Mouse (Mus musculus) embryonic facial prominence, embryonic 14.5 days (tissue): ENCODE measurements around the gene Chl1. TPM values are rescaled to one million over a fixed set of nuclear protein-coding genes. Genes with fewer than 3 reads are reported as not detected.

Source experiments
- ATAC-seq: fragments of 200-750 bp; cut with Nextera tagmentation; 2 replicates; pipeline ENCODE4 v1.8.0; 2017; ENCODE audit warnings: low read depth, moderate number of reproducible peaks, moderate TSS enrichment
- DNase-seq: peaks from one replicate; pipeline ENCODE4 v3.0.0-alpha.2; 2015; ENCODE audit warnings: low spot score
- H3K27ac ChIP-seq: fragments of 300-500 bp; sonication (generic); replicated peaks from 2 replicates; pipeline ENCODE4 v1.5.1; 2014; ENCODE audit warnings: low read depth, mild to moderate bottlenecking, low read length, moderate library complexity
- H3K27me3 ChIP-seq: fragments of 300-500 bp; sonication (generic); replicated peaks from 2 replicates; pipeline ENCODE4 v1.6.1; 2014; ENCODE audit warnings: low read length; ENCODE audit not compliant: control insufficient read depth, insufficient read depth
- H3K36me3 ChIP-seq: fragments of 300-500 bp; sonication (generic); 2 replicates; pipeline ENCODE4 v1.6.1; 2014; ENCODE audit warnings: low read length, mixed read lengths; ENCODE audit not compliant: control insufficient read depth, insufficient read depth
- H3K4me1 ChIP-seq: fragments of 300-500 bp; sonication (generic); 2 replicates; pipeline ENCODE4 v1.6.1; 2014; ENCODE audit warnings: antibody characterized with exemption, low read length; ENCODE audit not compliant: control insufficient read depth, insufficient read depth
- H3K4me2 ChIP-seq: fragments of 300-500 bp; sonication (generic); 2 replicates; pipeline ENCODE4 v1.6.1; 2014; ENCODE audit warnings: low read depth, mild to moderate bottlenecking, low read length, moderate library complexity, mixed read lengths
- H3K4me3 ChIP-seq: fragments of 300-500 bp; sonication (generic); 2 replicates; pipeline ENCODE4 v1.5.1; 2014; ENCODE audit warnings: low read depth, mild to moderate bottlenecking, low read length
- H3K9ac ChIP-seq: fragments of 300-500 bp; sonication (generic); 2 replicates; pipeline ENCODE4 v1.6.1; 2014; ENCODE audit warnings: low read depth, mild to moderate bottlenecking, low read length, moderate library complexity, mixed read lengths
- H3K9me3 ChIP-seq: fragments of 300-500 bp; sonication (generic); 2 replicates; pipeline ENCODE4 v1.6.1; 2016; ENCODE audit warnings: low read length; ENCODE audit not compliant: control insufficient read depth
- WGBS: fragments of 180-500 bp; shearing (Covaris S2); extraction: QIAGEN DNeasy Blood & Tissue Kit; methylation state at CpG from one replicate; pipeline ENCODE4 v1.1.7; 2014; 5-methylcytosine and 5-hydroxymethylcytosine counted together
- polyA plus RNA-seq: library from polyadenylated mRNA; unstranded; fragments of >200 nt; fragmentation: Nextera tagmentation; extraction: Ambion mirVana; gene quantifications from 2 replicates; pipeline ENCODE4 v1.2.1, GENCODE M21; 2014

The Chl1 gene
- polyA plus RNA-seq, 1 experiment from 2014 or later, result 5.5 TPM

DNA sequence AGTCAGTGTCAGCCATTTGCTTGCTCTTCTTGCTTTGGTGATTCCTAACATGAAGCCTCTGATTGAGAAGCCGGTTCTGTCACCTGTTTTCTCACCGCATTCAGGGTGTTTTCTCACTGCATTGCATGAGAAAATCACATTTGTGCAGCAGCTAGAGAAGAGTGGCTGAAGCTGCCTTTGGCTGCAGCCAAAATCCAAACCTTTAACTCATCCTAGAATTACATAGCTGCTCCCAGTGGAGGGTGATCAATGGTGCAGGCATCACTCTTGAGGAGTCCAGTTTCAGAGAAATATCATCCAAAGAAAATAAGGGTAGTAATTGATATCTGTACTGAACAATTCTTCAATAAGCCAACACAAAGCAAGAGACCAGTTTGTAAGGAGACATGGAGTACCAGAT lies 154.8 kb downstream of the Chl1 start:
- Histone ChIP-seq H3K9ac (no peak overlapping the region), H3K27ac (no peak overlapping the region), H3K4me2 (no peak overlapping the region), H3K9me3 (no peaks in the 10 kb centered on the region), H3K27me3 (no peaks in the 10 kb centered on the region), H3K4me1 (no peaks in the 10 kb centered on the region), H3K36me3 (no peaks in the 10 kb centered on the region), H3K4me3 (no peak overlapping the region)
- DNase-seq (no peak), ATAC-seq (no peak)
- 90% methylated on average over 2 of the region's 2 CpGs for WGBS

DNA sequence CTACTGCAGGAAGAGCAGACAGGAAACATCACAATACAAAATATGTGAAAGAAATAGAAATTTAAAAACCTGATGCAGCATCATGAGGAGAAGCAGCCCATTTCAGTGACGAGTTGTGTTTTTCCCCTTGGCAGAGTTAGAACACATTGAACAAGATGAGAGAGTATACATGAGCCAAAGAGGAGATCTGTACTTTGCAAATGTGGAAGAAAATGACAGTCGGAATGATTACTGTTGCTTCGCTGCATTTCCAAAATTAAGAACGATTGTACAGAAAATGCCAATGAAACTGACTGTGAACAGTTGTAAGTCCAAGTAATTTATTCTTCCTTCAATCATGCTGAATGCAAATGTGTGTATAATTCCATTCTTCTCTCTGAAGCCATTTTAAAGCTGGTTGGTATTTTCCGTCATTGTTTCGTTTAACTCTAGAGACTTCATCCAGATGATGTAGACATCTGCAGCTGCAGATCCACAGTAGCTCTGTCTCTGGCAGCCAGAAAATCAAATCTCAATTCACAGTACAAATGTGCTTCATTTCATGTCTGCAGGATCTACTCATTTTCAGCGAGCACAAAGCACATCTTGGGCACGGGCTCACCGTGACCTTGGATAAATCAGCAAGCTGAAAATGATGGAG lies 155.4 kb downstream of the Chl1 start:
- Histone ChIP-seq H3K36me3 (no peaks in the 10 kb centered on the region), H3K9me3 (no peaks in the 10 kb centered on the region), H3K4me2 (no peak overlapping the region), H3K27me3 (no peaks in the 10 kb centered on the region), H3K4me3 (no peak overlapping the region), H3K27ac (no peak overlapping the region), H3K4me1 (no peaks in the 10 kb centered on the region), H3K9ac (no peak overlapping the region)
- WGBS, result 71% methylated on average over 9 of the region's 9 CpGs
- DNase-seq (peak; percentile 10), ATAC-seq (no peak)

DNA sequence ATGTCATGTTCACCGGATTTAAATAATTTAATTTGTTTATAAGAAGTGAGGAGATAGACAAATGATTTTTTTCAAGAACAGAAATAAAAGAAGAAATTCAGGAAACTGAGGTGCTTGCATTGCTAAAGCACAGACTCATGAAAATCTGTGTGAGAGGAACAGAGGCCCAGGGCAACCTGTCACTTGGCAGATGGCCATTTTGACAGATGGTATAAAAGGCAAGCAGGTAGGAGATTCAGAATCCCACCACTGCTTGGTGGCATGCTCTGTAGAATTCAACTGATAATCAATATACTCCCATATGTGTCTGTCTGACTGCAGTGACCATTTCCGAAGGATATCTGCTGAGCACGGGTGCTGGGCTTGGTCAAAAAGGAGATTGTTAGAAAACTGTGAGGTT lies 162.7 kb downstream of the Chl1 start:
- Histone ChIP-seq H3K4me3 (no peak overlapping the region), H3K27me3 (no peaks in the 10 kb centered on the region), H3K4me2 (no peak overlapping the region), H3K9ac (no peak overlapping the region), H3K4me1 (no peaks in the 10 kb centered on the region), H3K36me3 (no peaks in the 10 kb centered on the region), H3K9me3 (no peaks in the 10 kb centered on the region), H3K27ac (no peak overlapping the region)
- DNase-seq (no peak), ATAC-seq (no peak)
- WGBS, result 92% methylated on average over 3 of the region's 3 CpGs

DNA sequence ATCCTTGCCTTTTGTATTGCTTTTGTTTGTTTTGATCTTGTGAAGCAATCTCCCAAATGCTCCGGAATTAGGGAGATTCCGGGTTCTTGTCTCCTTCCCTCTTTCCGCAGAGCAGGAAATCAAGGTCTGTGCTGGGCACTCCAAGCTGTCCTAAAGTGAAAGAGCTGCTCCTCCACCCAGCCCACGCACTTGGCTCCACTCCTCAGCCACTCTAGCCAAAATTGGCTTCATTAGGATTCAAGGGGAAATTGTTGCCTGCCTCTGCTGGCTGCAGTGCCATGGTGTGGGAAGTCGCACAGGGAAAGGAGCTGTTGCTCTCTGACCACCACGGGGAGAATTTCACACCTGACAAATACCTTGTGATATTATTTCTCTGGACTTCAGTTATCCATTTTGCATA lies 163.9 kb downstream of the Chl1 start:
- 55% methylated on average over 6 of the region's 6 CpGs for WGBS
- H3K27me3 ChIP-seq, result no peaks in the 10 kb centered on the region

DNA sequence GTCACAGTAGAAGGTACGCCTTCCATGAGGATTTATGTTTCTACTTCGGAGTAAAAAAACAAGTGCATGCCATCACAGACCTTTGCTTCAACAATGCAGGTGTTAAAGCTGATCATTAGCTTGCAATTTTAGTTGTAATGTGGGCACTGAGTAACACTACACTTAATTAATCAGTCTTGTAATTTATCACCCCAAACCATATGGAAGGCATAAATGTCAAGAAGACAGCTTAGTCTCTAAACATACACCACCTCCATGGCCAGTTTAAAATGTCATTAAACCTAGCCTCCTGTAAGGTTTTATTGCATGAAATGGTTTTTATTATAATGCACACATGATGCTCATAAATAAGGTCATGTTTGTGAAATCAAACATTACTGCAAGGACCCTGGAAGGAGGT lies 164.8 kb downstream of the Chl1 start:
- Histone ChIP-seq H3K4me3 (no peak overlapping the region), H3K9ac (no peak overlapping the region), H3K4me2 (no peak overlapping the region), H3K36me3 (no peaks in the 10 kb centered on the region), H3K27me3 (no peaks in the 10 kb centered on the region), H3K27ac (no peak overlapping the region), H3K9me3 (no peaks in the 10 kb centered on the region), H3K4me1 (no peaks in the 10 kb centered on the region)
- ATAC-seq, result no peak
- no peak for DNase-seq
- 95% methylated on average over 2 of the region's 2 CpGs for WGBS

More for the DNA sequence above, 163.9 kb downstream of the Chl1 start:
- Histone ChIP-seq H3K36me3 (no peaks in the 10 kb centered on the region), H3K9ac (no peak overlapping the region), H3K4me2 (no peak overlapping the region), H3K27ac (no peak overlapping the region), H3K4me3 (no peak overlapping the region), H3K4me1 (no peaks in the 10 kb centered on the region), H3K9me3 (no peaks in the 10 kb centered on the region)
- no peak for ATAC-seq
- DNase-seq, result no peak

DNA sequence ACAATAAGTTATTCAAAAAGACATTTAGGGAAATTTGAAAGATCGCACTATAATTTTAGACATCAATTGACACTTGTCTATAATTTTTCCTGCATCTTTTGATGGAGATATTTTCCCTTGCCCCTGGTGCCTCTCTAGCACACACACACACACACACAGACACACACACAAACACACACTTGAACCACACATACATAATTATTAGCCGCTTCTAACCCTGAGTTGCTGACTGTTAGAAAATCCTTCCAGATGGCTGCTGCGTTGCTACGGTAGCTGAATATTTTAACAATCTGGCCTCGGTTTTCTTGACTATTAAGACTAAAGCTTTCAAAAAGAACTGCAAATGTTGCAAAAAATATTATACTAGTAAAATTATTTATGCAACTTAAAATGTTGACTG lies 166.3 kb downstream of the Chl1 start:
- 61% methylated on average over 5 of the region's 5 CpGs for WGBS
- no peak for ATAC-seq
- H3K27ac ChIP-seq, result no peak overlapping the region

DNA sequence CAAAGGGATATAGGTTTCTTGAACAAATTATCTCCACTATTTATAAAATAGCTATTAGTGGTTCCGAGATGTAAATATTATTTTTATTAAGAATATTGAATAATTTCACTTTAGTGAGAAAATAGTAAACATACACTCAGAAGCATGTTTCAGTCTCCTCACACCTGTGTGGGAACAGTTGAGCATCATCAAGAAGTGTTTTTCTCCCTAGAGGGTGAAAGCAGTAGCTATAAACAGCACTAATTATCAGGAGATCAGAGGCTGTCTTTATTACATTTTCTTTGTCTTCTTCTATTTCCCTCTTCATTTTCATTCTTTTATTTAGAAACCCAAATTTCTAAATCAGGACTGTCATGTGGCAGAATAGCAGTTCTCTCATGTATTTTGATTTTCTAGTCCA lies 166.7 kb downstream of the Chl1 start:
- no peak overlapping the region for H3K27ac ChIP-seq
- ATAC-seq, result no peak
- no peak overlapping the region for H3K4me3 ChIP-seq
- no peaks in the 10 kb centered on the region for H3K36me3 ChIP-seq
- no peak overlapping the region for H3K9ac ChIP-seq
- DNase-seq, result no peak
- H3K4me1 ChIP-seq, result no peaks in the 10 kb centered on the region
- H3K4me2 ChIP-seq, result no peak overlapping the region
- H3K27me3 ChIP-seq, result no peaks in the 10 kb centered on the region
- no peaks in the 10 kb centered on the region for H3K9me3 ChIP-seq
- 82% methylated on average over 1 of the region's 1 CpGs for WGBS

More for the DNA sequence above, 166.3 kb downstream of the Chl1 start:
- no peak overlapping the region for H3K4me3 ChIP-seq
- H3K36me3 ChIP-seq, result no peaks in the 10 kb centered on the region
- no peak overlapping the region for H3K9ac ChIP-seq
- no peaks in the 10 kb centered on the region for H3K9me3 ChIP-seq
- H3K4me1 ChIP-seq, result no peaks in the 10 kb centered on the region
- DNase-seq, result no peak
- H3K27me3 ChIP-seq, result no peaks in the 10 kb centered on the region
- no peak overlapping the region for H3K4me2 ChIP-seq

DNA sequence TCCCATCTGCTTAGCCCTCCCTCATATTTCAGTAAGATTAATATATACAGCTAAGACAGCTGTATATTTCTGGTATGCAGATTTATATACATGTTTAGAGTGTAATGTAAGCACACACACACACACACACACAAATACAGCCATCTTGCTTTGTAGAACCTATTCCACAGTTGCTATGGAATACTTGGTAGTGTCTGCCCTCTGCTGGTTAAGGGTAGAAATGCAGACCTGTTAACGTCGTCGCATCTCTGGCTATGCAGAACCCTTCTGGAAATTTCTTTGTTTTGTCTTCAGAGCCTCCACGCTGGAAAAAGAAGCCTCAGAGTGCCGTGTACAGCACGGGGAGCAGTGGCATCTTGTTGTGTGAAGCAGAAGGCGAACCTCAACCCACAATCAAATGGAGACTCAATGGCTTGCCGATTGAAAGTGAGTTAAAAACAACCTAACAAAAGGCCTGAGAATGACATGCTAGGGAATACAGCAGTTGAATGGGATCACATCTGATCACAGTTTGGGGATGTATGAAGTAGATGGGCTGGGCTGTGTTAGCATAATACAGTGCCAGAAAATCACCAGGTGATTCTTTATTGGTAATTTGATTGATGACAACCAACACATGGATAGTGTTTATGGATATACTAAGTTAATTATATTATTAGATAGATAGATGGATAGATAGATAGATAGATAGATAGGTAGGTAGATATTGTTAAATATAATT lies 172.6 kb downstream of the Chl1 start:
- Histone ChIP-seq H3K9me3 (no peaks in the 10 kb centered on the region), H3K4me3 (no peak overlapping the region), H3K4me2 (no peak overlapping the region), H3K9ac (no peak overlapping the region), H3K27ac (no peak overlapping the region), H3K4me1 (no peaks in the 10 kb centered on the region), H3K27me3 (no peaks in the 10 kb centered on the region), H3K36me3 (no peaks in the 10 kb centered on the region)
- peak; percentile 55; the same call in 1 of the 2 replicates for ATAC-seq
- 17% methylated on average over 8 of the region's 8 CpGs for WGBS
- DNase-seq, result peak; percentile 80

DNA sequence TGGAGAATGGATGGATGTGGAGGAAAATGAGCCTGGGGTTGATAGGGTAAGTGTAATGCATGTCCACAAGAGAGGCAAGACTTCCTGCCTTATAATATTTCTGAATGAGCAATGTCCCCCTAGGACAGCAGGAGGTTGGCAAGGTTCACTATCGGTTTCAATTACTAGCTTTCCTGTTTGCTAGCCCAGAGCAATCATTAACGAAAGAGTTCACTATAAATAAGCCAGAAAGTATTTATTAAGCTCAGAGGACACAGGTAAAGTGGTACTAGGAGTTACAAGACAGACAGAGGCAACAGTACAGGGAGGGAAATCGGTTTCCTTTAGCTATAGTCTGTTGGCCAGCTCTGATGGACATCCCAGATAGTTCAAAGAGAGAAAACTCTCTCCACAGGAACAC lies 182.1 kb downstream of the Chl1 start:
- Histone ChIP-seq H3K9me3 (no peaks in the 10 kb centered on the region), H3K36me3 (no peaks in the 10 kb centered on the region), H3K27ac (no peak overlapping the region), H3K4me2 (no peak overlapping the region), H3K4me1 (no peaks in the 10 kb centered on the region), H3K4me3 (no peak overlapping the region), H3K27me3 (no peaks in the 10 kb centered on the region), H3K9ac (no peak overlapping the region)
- DNase-seq, result no peak
- ATAC-seq, result no peak
- 66% methylated on average over 3 of the region's 3 CpGs for WGBS
